Mouse (Mus musculus): ENCODE results near the gene Sobp. TPM values are rescaled to one million over a fixed set of nuclear protein-coding genes. Genes with fewer than 3 reads are reported as not detected.

Gene Sobp
- total RNA-seq, 2 experiments from 2014 or later, result not detected

DNA sequence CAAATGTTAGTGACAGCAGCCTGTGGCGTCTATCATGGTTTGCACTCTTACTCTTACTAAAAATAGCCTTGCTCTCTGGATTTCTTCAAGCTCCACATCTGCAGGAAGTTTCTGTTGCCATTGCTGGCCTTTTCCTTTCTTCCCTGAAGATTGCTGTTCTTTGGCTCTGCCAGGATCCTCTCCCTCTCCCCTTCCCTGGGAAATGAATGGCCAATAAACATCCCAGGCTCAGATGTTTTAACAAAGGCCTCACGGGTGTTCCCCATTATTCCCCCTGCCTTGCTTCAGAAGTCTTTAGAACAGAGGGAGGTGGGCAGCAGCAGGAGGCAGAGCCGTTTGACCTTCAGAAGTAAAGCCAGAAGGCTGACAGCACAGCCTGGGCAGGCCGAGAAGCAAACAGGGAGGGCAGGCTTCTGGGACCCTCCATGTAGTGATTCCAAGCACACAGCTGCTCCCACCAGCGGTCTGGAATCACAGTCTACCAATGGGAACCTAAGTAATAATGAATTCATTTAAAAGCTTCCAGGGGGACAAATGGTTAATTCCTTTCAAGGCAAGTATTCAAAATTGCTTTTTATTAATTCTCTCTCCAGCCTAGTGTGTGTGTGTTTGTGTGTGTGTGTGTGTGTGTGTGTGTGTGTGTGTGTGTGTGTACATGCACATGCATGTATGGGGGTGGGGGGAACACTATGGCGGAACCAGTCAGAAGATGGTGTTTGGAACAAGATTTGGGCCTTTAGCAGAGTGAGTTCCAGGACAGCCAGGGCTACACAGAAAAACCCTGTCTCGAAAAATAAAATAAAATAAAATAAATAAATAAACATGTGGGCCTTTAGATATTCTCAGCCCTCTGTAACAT lies 130.8 kb downstream of the Sobp start:
- ATAC-seq (replicated peaks; ENCODE audit: low FRiP score, poor library complexity, severe bottlenecking), result no peak

- no peak for ATAC-seq (replicated peaks; ENCODE audit: low FRiP score, poor library complexity, severe bottlenecking)
These were observed 131.6 kb downstream of the Sobp start for GRCm38 (mm10) chr10:43042591-43043327.

DNA sequence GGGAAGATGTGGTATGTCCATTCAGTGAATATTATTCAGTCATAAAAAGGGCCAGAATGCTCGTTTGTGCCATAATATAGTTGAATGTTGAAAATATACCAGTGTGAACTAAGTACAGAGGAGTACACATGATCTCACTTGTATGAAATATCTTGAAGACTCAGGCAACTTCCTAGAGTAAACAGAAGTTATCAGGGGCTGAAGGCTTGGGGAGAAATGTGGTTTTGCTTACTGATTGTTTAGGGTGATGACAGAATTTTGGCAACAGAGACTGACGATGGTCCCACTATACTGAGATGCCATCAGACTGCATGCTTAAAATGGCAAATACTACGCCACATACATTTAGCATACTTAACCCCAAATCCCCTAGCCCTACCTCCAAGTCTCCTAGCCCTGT lies 132.5 kb downstream of the Sobp start:
- no peak for ATAC-seq (replicated peaks; ENCODE audit: low FRiP score, poor library complexity, severe bottlenecking)

- no peak for ATAC-seq (replicated peaks; ENCODE audit: low FRiP score, poor library complexity, severe bottlenecking)
These were observed 136.9 kb downstream of the Sobp start for GRCm38 (mm10) chr10:43037455-43037793.

GRCm38 (mm10) chr10:43036646-43037454 lies 137.5 kb downstream of the Sobp start:
- ATAC-seq (replicated peaks; ENCODE audit: low FRiP score, poor library complexity, severe bottlenecking), result no peak

DNA sequence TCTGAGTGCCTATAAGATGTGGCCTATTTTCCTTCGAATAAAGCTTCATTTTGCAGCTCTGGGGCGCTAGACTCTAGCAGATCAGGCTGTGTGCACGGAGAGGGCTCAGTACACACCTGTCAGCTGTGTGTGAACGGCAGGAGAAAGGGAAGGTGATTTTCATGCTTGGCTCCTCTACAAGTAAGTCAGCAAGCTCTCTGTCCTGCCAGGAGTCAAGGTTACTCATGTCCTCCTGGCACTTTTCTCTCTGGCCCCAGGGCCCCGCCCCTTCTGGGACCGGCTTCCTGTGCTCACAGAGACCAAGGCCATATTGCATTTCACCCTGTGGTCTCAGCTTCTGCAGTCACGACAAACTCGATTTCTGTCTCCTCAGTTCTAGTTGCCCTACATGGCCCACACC lies 138.8 kb downstream of the Sobp start:
- ATAC-seq (replicated peaks; ENCODE audit: low FRiP score, poor library complexity, severe bottlenecking), result no peak

GRCm38 (mm10) chr10:43034811-43035210 lies 139.5 kb downstream of the Sobp start:
- no peak for ATAC-seq (replicated peaks; ENCODE audit: low FRiP score, poor library complexity, severe bottlenecking)

DNA sequence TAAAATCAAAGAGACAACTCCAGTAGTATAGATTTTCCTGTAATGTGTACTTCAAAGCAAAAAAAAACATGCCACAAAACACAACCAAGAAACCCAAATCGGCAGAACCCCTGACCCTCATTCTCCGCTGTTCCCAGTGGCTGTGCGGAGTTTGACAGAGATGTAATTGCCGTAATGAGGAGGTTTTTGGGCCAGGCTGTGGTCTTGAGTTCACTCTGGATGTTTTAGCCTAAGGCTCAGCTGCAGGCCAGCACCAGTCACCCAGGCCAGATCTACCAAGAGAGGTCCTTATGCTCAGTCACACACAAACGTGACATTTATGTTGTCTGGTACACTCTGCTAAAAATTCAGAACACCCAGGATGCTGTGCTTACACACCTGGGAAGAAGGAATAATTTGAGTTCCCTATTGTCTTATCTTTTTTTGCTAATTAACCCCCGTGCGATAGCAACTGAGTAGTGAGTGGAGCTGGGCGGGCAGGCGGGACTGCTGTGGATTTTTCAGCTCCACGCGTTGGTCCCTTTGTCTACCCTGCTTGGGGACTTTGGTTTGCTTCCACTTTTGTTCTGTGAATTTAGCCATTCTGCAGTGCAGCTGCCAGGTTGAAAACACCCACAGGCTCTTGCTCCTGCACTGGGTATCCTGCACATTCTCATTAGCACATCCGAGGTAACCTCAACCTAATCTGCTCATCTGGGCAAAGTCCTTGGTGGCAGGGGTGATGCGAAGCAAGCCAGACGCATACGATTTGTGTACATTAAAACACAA lies 140.7 kb downstream of the Sobp start:
- no peak for ATAC-seq (replicated peaks; ENCODE audit: low FRiP score, poor library complexity, severe bottlenecking)

DNA sequence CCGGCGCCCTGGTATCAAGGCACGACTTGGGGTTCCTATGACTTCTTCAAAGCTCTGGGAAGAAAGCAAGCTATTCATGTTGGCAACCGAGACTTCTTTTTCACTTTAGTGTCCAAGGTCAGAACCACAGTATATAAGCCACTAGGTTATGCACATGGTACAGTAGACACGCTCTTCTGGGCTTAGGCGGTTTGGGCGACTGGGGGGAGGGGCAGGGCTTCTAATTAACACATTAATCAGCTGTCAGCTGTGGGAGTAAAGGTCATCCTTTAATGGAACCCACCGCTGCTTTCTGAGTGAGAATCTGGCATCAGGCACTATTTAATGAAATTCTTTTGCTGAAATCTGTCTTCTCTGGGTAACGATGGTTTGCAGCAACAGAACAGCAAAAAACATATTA lies 147.3 kb downstream of the Sobp start:
- ATAC-seq (replicated peaks; ENCODE audit: low FRiP score, poor library complexity, severe bottlenecking), result no peak

- no peak for ATAC-seq (replicated peaks; ENCODE audit: low FRiP score, poor library complexity, severe bottlenecking)
These were observed 150.7 kb downstream of the Sobp start for GRCm38 (mm10) chr10:43023454-43024194.

GRCm38 (mm10) chr10:43022190-43022761 lies 152.1 kb downstream of the Sobp start:
- ATAC-seq (replicated peaks; ENCODE audit: low FRiP score, poor library complexity, severe bottlenecking), result no peak

DNA sequence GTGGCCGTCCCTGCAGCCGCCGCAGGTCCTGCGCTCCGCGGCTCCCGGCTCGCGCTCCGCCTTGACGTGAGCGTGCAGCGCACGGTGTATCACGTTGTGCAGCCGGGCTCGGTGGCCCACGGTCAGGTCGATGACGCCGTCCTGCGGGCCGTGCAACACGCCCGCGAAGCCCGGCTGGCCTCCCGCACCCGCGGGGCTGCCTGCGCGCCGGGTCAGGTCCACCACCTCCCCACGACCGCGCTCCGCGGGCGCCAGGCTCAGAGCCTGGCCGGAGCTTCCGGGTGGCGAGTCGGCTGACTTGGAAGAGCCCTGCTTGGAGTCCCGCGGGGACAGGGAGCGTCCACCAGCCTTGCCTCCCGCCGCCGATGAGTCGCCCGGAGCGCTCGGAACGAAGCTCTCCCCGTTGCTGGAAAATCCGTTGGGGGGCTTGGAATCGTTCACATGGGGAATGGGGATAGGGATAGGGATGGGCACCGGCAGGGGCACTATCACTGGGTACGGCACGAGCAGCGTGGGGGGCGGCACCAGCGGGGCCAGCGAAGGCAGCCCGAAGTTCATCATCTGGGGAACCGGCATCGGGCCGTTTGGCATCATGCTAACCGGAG lies 152.7 kb downstream of the Sobp start:
- ATAC-seq (replicated peaks; ENCODE audit: low FRiP score, poor library complexity, severe bottlenecking), result no peak

DNA sequence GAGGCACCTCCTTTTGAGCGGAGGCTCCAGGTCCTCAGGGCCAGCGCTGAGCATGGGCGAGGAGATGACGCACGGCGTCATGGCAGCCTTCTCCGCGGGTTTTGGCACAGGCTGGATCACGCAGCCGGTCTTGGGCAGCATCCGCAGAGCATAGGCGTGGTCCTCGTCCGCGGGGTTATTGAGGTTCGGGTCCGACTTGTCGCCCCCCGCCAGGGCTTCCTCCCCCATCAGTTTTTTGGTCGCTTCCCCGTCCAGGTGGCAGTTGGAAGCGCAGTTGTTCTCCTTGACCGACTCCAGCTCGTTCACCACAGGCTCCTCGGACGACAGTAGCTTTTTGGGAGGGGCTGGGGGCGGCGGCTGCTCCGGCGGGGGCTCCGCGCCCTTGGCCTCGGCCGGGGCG lies 153.3 kb downstream of the Sobp start:
- no peak; the same call in 1 of the 2 replicates for ATAC-seq (replicated peaks; ENCODE audit: low FRiP score, poor library complexity, severe bottlenecking)

DNA sequence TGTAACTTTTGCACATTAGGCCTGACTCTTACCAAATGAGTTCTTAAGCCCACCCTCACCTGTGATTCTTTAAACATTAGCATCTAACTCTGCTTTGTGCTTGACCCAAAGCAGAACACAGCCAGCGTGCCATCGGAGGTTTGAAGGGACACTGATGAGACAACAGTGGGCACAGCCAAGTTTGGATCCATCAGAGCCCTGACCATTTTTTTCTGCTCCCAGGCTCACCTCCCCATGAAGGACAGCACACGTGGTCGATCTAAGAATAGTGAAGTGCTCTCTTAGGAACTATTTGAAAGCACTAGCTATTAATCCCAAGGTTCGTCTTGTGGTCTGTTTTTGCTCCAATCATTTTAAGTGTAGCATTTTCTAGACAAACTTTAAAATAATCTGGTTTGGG lies 159.5 kb downstream of the Sobp start:
- ATAC-seq (replicated peaks; ENCODE audit: low FRiP score, poor library complexity, severe bottlenecking), result no peak

DNA sequence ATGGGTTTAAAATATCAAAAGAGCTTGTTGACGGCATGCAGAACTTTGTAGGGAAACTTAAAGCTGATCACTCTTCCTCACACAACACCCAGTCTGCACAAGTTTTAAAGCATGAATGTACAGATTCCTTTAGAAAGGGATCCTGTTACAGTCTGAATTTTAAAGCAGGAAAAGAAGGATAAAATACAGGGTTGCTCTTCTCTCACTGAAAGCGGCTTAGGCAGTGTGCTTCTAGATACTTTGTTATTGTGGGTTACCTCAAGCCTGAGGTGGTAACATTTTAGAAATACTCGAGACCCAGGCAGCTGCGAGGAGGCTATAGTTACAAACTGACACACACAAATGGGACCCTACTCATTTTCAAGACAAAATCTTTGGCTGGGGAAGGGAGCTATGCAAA lies 160.0 kb downstream of the Sobp start:
- no peak for ATAC-seq (replicated peaks; ENCODE audit: low FRiP score, poor library complexity, severe bottlenecking)

DNA sequence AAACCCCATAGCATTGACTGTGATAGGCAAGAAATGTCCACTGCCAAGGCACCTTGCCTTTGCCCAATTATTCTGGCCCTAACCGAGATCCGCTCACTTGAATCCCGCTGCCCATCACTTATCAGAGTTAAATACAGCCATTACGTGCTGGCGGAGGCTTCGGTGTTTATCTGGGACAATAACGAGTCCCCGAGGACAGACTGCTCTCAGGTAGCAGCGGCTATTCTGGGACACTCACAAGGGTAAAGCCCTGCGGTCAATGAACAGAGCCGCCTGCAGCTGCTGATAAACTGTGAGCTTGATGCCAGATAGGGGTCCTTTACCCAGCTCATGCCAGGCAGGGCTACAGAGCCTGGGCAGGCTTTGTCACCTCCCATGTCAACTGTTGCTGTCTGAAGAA lies 166.2 kb downstream of the Sobp start:
- ATAC-seq (replicated peaks; ENCODE audit: low FRiP score, poor library complexity, severe bottlenecking), result no peak

GRCm38 (mm10) chr10:43006534-43006933 lies 167.8 kb downstream of the Sobp start:
- no peak for ATAC-seq (replicated peaks; ENCODE audit: low FRiP score, poor library complexity, severe bottlenecking)

GRCm38 (mm10) chr10:43005677-43006076 lies 168.7 kb downstream of the Sobp start:
- no peak for ATAC-seq (replicated peaks; ENCODE audit: low FRiP score, poor library complexity, severe bottlenecking)
